Mouse (Mus musculus): ENCODE measurements around the gene Cadm1.

DNA sequence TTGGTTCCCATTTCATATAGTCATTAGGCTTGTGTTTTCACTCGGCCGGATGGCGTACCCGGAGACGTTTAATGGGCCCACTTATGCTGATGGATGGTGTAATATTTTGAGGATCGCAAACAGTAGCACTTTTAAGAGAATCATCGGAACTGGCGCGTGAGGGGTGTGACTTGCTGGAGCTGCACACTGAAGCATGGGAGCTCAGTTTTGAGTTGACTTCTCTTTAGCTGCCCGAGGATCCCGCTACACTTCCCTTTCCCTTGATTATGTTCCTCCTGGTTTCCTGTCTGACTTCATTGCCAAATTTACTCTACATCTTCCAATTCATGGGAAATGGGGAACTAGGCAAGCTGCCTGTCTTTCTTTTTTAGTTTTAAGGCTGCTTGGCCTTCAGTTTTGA, 121.5 kb downstream of the Cadm1 start:
- TF ChIP-seq USF1 (IDR thresholded peaks at IDR 0.05; ENCODE audit: low read depth) (no peak), MYOD1 (IDR thresholded peaks at IDR 0.05; ENCODE audit: control insufficient read depth in 1 of 3, insufficient read length in 2 of 3, low read depth in 2 of 3) (no peak), TCF12 (IDR thresholded peaks at IDR 0.05; ENCODE audit: insufficient read depth, poor library complexity, severe bottlenecking) (no peak), POLR2A (IDR thresholded peaks at IDR 0.05; ENCODE audit: insufficient read length, low read depth) (no peak), E2F4 (IDR thresholded peaks at IDR 0.05; ENCODE audit: insufficient read depth) (no peak), POLR2AphosphoS2 (IDR thresholded peaks at IDR 0.05; ENCODE audit: insufficient read length, low read depth) (no peak), CEBPB (IDR thresholded peaks at IDR 0.05; ENCODE audit: insufficient read depth, poor library complexity, severe bottlenecking) (no peak), REST (IDR thresholded peaks at IDR 0.05; ENCODE audit: insufficient read depth, insufficient read length) (no peak), MAX (IDR thresholded peaks at IDR 0.05; ENCODE audit: low read depth) (no peak), TCF3 (IDR thresholded peaks at IDR 0.05; ENCODE audit: insufficient read length, low read depth) (no peak), MYOG (IDR thresholded peaks at IDR 0.05; ENCODE audit: control insufficient read depth in 1 of 3, insufficient read depth in 1 of 3, insufficient read length in 2 of 3, low read depth in 2 of 3) (no peak), SRF (IDR thresholded peaks at IDR 0.05; ENCODE audit: control insufficient read depth, insufficient read length, low read depth) (no peak)
